Mouse (Mus musculus): ENCODE results near the gene Tmem131. TPM values are rescaled to one million over a fixed set of nuclear protein-coding genes. Genes with fewer than 3 reads are reported as not detected.
"Not testable (repeated sequence)": the region's sequence is repeated elsewhere in the genome, so short reads cannot be mapped to it uniquely, and the experiment has no call there.

Gene Tmem131
- polyA plus RNA-seq, 3 experiments from 2014 or later = 7.5 to 15.1 (median 13.0) TPM

DNA sequence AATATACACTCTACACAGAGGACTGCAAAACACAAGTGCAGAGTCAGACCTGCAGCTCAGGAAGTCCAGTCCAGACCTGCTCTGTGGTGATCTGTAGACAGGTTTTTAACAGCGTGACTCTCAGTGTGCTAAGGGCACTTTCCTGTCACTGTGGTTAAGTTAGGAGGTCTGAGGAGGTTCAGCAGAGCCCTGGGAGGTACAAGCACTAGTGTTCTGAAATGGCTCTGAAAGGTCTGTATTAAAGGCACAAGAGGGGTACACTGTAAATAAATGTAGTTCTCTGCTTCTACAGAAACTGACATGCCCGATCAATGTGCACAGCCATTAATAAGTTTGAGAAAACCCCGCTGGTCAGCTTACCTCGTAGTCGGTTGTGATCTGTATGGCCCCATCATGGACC is 119.1 kb downstream of the Tmem131 start:
- no peak for ATAC-seq

DNA sequence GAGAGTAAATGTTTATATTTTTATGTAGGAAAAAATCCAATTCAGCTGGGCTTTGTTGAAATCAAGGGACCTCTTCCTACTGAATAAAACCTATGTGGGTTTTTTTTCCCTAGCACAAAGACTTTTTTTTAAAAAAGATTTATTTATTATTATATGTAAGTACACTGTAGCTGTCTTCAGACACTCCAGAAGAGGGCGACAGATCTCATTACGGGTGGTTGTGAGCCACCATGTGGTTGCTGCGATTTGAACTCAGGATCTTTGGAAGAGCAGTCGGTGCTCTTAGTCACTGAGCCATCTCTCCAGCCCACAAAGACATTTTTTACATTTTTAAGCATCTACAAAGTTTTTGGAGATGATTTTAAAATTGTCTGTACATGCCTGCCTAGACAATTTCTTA is 121.5 kb downstream of the Tmem131 start:
- not testable (repeated sequence) for ATAC-seq

DNA sequence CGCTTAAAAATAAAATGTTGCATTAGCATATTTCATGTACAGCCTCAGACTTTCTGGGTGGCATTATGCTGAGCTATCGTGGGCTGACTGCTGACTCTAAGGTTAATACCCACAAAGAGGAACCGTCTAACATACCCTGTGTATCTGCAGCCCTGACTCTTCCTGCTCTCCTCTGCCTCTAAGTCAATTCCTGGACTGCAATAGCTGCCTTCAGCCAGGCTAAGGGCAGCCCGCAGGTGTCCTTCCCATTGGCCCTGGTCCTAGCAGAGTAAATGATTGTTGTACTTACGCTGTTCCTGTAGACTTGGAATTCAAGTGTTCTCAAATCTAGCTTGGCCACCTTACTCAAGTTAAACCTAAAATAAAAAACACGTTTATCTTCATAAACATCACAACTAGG is 128.3 kb downstream of the Tmem131 start:
- ATAC-seq = no peak

DNA sequence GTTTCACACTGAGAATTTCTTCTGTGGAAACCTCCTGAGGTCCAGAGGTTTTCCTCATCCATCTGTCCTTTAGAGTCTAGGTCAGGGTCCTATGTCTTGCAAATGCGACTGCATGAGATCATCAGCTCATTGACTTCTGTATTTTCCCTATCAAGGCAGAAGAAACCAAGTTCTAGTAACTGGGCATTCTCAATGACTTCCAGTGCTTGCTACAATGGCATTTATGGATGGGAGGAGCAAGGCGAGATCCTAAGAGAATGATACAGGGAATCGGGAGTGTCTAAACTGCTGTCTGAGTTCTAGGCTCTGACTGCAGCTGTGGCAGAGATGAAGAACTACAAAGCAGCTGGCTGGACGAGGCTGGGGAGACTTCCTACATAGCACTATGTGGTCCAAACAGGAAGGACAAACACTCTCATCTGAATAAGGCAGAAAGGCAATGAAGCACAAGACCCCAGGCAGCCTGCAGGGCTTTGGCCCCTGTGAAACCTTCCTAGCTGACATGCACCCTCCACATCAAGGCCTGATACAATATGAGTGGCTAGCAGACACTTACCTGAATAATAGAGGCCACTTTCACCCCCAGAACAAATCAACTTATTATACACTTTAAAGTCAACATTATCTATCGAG is 129.1 kb downstream of the Tmem131 start:
- no peak for ATAC-seq

DNA sequence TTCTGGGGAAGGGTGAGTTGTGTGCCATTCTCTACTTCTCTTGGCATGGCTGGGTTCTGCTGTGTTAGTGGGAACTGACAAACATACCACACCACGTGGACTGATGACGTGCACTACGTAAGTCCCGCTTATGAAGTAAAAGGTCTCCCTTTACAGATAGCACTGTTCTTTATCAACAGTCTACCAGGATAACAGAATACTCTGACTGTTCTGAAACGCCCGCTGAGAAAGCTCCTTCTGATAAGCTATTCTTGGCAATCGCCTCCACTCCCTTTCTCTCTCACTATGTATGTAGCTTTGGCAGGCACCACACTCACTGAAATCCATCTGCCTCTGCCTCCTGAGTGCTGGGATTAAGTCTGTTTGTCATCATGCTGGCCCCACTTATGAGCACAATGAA is 130.1 kb downstream of the Tmem131 start:
- no peak for ATAC-seq

DNA sequence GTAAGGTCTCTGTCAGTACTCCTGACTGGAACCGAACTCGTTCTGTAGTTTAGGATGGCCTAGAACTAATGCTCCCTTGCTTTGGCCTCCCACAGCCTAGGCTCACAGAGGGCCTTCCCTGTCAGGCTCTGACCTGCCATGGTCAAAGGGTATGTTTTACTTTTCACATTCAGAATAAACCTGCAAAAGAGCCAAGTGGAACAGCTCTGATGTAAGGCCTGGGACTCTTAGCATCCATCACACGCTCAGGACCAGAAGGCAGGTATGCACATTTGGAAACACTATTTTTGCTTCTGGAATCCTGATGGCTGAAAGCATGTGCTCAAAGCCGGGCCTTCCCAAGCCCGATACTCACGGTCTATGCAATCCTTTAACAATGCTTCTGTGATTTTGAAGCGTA is 131.7 kb downstream of the Tmem131 start:
- ATAC-seq = no peak

DNA sequence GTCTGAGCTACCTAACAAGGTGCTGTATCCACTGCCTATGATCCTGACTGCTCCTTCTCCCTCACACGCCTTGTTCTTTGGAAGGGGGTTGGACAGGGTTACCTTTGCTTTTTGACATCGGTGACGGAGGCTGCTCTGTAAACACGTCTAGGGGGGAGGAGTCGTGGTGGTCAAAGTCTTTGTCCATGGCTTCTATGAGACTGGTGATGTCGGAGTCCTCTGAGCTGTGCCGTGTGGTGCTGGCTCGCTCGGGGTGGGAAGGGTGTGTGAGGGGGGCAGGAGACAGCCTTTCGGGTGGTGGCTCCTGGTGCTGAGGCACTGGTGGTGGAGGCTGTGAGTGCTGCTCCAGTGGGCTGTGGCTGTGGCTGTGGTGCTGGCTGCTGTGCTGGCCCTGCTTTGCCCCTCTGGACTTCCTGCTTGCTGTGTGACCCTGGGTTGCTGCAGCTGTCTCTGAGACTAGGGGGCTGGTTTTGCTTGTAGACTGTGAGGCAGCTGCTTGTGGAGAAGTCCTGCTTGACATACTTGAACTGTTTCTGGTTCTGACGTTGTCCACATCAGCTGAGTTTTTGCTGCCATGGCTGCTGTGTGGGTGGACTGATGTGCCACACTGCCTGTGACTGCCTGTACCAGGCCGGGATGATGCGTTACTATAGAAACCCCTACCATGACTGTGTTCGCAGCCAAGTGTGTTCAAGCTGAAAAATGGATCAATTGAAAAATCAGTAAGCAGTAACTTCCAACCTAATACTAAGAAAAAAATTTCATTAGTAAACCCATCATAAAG is 135.5 kb downstream of the Tmem131 start:
- ATAC-seq = no peak

DNA sequence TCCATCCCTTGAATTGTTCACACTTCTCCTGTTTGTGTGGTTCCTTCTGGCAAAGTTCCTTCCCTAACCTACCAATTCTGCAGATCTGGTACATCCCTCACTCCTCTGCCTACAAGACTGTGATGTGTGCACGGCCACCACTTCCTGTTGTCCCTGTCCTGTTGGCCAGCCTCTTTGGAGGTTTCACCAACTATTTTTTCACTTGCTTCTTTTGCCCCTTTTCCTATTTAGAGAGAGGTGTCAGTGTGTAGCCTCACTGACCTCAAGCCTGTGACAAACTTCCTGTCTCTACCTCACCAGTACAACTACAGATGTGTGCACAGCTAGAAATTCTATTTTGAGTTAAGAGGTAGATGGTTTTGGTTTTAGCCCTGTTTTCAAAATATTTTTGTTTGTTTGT is 136.4 kb downstream of the Tmem131 start:
- ATAC-seq = no peak

DNA sequence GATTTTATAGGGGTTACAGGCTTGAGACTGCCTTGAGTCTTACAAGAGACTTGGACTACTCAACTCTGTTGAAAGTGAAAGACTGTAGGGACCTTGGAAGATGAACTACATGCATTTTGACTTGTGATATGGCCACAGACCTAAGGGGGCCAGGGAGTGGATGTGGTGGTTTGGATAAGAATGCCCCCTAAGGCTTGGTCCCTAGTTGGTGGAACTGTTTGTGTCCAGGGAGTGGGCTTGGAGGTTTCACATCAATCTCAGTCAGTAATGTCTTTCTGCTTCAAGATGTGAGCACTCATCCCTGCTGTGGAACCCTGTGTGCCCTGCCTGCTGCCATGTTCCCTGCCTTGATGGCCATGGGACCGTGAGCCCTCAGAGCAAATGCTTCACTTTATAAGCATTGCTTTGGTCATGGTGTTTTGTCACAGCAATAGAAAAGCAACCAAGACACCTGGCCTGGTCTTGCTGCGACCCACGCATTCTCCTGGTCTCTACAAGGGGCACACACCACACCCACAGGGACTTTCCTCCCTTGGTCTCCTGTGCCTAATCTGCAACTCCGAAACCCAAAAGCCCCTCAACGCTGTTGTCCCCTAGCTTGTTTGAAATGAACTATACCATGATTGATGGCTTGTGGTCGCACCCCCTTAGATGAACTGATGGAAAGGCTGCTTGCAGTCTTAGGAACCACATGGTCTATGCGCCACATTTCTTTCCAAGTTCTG is 137.1 kb downstream of the Tmem131 start:
- ATAC-seq = no peak

DNA sequence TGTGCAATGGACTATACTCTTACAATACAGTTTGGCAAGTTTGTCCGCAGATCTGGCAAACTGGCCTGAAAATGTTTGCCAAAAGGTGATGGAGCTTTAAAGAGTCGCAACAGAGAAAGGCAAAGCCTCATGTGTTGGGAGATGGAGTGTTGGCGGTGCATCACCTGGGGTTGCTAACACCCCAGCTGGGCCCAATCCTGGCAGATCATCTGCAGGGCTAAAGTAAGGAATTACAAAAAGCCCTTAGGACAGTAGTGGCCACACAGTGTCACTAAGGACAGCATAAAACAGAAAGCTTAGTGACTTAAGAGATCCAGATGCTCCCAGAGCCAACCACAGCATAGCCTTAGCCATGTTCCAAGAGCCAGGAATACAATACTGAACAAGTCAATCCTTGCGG is 138.6 kb downstream of the Tmem131 start:
- ATAC-seq = no peak

DNA sequence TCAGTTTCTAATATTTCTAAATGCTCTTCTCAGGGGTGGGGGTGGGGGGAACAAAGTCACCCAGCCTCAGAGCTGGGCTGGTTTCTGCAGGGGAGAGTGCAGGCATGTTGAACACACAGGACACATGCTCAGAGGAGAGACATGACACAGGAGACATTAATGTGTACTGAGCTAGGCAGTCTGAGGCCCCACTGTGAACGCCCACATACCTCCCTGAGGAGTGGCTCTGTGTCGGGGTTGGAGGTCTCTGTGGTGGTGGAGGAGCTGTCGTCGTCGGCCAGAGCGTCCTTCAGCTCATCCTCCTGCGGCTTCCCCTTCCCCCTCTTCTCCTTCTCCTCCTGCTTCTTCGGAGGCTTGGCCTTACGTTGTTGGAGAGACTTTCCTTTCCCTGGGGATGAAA is 139.2 kb downstream of the Tmem131 start:
- no peak for ATAC-seq

DNA sequence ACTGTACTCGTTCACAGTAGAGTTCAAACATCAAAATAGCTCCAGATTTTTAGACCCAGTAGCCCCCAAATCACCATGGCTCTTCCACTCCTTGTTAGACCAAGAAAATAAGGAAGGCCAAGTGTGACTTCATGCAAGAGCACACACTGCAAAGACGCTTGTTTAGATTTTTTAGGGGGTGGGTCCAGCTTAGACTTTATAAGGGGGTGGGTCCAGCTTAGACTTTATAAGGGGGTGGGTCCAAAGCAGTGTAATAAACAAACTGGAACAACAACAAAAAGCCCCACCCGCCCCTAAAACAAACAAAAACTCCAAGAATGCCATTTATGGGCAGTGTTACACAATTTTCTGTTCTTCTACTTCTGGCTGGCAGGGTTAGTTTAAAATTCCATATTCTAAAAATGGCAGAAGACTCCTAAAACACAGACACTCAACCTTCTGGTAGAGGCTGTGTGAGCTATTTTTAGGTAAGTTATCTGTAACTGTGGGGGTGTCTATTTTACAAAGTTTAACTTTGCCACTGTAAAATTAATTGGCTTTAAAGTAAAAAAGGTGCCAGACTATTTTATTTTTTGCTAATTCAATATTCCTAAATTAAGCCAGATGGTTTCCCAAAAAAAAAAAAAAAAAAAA is 143.0 kb downstream of the Tmem131 start:
- ATAC-seq = no peak

DNA sequence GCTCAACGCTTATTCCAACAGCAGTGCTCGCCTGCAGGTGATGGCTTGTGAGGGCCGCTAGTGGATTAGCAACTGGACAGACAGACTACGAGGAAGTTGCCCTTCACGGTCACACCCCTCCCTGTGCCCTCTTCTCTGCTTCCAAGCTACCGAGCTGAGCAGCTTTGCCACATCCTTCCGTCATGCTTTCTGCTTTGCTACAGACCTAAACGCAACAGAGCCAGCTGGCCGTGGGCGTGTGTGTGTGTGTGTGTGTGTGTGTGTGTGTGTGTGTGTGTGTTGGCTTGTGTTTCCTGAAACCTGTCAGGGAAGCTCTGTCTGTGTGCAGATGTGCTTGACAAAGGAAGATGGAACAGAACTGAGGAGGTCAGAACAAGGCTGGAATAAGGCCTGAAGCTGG is 146.0 kb downstream of the Tmem131 start:
- ATAC-seq = peak; percentile 93

DNA sequence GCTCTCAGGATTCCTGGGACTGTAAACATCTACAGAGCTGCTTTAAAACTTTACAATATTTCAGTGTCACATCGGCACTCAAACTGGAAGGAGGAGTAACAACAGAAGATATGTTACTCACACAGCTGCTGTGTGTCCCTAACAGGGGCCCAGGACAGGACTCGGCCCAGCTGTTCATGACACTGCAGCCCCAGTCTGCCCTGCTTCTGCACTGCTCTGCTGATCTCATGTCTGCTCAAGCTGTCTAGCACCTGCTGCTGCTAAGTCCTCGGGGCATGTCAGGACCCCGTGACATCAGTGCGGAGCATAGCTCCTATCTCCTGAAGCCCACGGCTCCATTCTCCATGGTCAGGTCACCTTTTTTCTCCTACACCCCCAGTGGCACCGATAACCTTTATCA is 146.8 kb downstream of the Tmem131 start:
- no peak for ATAC-seq

DNA sequence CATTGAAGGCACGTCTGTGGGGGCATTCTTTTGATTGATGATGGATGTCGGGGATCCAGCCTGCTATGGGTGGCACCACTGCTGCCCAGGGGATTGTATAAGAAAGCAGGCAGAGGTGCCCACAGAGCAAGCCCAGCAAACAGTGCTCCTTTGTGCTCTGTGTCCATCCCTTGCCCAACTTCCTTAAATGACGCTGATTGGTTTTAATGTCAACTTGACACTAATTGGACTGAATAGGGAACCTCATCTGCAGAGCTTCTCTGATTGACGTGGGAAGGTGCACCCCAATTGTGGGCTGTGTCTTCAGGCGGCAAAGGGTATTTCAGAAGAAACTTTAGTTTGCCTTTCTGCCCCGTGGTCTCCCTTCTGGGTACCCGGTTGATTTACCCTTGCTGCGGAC is 154.1 kb downstream of the Tmem131 start:
- ATAC-seq = no peak

DNA sequence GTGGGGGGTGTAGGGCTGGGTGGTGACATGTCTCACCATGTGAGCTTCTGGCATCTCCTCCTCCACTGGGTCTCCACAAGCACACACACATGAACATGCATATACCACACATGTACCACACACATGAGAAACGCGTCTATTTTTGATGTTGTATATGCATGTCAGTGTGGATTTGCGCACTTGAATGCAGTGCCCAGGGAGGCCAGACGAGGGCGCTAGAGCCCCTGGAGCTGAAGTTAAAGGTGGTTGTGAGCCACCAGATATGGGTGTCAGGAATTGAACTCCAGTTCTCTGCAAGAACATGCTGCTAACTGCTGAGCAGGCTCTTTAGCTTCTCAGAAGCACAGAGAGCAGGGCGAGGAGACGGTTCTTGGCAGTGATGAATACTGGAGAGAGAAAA is 157.1 kb downstream of the Tmem131 start:
- no peak for ATAC-seq

DNA sequence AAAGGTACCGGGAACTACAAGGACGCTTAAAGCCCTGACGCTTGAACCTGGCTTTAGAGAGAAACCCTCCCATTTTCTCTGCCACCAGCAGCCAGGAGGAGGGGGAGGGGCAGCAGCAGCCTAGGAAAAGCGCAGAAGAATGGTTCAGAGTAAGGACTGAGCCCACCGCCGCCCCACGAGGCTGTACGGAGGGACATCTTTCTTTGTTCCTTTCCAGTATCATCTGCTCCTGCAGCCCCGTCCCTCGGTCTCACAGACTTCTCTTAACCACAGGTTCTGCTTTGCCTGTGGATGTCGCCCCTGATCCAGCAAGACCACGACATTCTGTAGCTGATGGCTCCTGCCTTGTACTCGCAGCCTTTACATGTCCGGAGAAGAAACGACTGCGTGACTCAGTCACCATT is 158.2 kb downstream of the Tmem131 start:
- no peak for ATAC-seq

DNA sequence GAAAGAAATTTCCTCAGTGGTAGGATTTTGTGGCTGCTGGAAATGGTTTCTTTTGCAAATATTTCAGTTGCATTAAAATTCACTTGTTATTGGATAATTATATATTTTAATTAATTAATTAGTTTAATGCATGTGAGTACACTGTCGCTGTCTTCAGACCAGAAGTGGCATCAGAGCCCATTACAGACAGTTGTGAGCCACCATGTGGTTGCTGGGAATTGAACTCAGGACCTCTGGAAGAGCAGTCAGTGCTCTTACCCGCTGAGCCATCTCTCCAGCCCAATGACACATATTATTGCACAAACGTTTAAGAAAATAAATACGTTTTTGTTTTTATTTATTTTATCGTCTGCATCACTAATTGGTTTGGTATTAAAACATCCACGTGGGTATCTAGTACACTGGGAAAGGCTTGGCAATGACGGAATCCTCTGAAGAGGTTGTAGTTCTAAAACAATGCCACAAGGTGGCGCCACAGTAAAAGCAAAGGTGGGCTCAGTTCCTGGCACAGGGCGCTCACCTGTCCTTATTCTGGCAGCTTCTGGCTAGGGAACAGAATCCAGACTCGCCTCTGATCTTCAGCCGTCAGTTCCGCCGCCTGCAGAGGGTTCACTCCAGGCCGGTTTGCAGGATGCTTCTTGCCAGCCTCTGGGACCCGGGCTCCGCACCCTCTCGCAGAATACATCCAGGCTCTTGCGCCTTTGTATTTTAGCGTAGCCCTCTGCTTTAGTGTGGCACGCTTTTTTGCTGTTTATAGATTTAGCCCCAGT is 158.9 kb downstream of the Tmem131 start:
- peak; percentile 57 for ATAC-seq

DNA sequence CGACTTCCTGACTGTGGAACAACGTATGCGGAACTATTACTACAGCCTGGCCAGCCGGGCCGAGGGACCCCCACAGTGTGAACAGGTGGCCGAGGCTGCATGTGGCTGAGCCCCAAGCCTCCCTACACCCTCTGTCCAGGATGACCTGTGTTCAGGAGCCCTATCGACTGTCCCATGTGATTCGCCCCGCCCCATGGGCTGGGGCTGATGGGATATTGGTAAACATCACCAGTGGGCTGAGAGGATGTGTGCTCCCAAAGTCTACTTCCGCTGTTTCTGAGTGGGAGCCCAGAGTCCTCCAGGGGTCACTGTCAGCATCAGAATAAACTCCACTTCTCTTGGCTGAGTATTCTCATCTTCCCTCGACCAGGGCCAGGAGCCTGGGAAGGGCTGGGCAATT is 161.0 kb downstream of the Tmem131 start:
- no peak for ATAC-seq

DNA sequence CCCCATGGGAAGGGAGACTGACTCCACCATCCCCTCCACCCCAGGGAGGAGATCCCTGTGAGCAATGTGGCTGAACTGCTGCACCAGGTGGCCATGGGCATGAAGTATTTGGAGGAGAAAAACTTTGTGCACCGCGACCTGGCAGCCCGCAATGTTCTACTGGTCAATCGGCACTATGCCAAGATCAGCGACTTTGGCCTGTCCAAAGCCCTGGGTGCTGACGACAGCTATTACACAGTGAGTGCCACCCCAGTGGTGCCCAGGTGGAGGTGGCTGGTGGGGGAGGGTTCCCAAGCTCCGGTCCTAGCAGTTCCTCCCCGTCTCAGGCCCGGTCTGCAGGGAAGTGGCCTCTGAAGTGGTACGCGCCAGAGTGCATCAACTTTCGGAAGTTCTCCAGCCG is 162.7 kb downstream of the Tmem131 start:
- ATAC-seq = no peak

DNA sequence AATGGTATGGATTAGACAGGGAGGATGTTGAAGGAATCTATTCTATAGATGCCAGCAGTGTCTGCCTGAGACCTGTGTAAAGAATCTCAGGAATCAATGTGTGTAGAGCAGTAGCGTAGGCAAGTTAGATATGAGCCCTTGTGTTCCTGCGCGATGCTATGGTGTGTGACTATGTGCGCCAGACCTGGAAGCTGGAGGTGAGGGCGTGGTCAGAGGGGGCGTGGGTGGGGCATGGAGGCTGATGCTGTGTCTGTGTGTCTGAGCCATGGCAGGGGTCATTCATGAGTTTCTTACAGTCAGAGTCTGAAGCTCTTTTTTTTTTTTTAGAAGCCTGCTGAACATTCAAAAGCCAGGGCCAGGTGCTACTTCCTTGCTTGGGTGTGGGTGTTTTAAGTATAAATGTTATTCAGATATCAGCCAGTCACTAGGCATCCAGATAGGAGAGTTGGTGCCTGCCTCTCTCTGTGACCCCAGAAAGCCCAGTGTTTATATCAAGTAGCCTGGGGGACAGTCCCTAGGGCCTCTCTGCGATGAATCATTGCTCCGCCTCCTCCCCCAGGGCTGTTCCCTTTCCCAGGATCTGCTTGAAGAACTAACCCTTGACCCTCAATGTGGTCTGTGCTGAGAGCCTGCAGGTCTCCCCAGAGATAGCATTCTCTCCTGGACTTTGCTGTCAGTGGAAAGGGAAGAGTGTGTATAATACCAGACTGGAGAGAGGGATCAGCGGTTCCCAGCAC is 171.1 kb downstream of the Tmem131 start:
- ATAC-seq = no peak

DNA sequence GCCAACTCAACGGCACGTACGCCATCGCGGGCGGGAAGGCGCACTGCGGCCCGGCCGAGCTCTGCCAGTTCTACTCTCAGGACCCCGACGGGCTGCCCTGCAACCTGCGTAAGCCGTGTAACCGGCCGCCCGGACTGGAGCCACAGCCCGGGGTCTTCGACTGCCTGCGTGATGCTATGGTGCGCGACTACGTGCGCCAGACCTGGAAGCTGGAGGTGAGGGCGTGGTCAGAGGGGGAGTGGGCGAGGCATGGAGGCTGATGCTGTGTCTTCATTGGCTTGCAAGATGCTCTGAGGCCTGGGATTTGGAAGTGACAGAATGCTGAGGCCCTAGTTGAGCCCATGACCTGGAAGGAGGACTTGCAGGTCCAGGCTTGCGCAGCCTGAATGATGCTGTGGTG is 172.5 kb downstream of the Tmem131 start:
- no peak for ATAC-seq

Measured in inflammation-experienced regulatory T-cells, adult 6 months (primary cell).